Mouse (Mus musculus) erythroblast, embryonic 14.5 days (primary cell): Measurements from ENCODE around the gene Dand5.

Source experiments
- GATA1 ChIP-seq: IDR thresholded peaks from 2 replicates; pipeline ENCODE4 v1.6.1; 2012; ENCODE audit warnings: low read length, inconsistent platforms, mixed read lengths
- TAL1 ChIP-seq: IDR thresholded peaks from 3 replicates; pipeline ENCODE4 v1.6.1; 2012; ENCODE audit warnings: low read length, inconsistent platforms, mixed read lengths

DNA sequence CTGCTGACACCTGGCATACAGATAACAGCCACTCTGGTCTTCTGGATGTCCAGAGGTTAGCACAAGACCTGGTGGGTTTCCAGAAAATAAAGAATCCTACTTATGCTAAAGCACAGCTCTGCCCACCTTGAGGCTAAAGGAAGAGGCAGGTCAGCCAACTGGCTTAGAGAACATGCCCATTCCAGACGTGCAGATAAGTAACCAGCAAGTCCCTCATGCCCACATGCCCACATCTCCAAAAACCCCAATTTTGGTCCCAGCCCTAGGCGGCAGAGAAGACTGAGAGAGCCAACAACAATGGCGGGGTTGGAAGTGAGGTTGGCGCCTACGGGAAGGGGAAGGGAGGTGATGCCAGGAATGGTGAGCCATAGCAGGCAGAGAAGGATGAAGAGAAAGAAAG lies 33.3 kb downstream of the Dand5 start:
- TF ChIP-seq TAL1 (no peak), GATA1 (no peak)
